In genomic region chr17:83732801-83733200, GRCm38 (mm10) we compare ENCODE assay signal across 8 mouse cellular contexts. TPM values are rescaled to one million over a fixed set of nuclear protein-coding genes. Genes with fewer than 3 reads are reported as not detected.
DNase-seq lines count a peak whose midpoint lies in the region; ATAC-seq and TF ChIP-seq lines count a peak whose summit lies in the region.

No protein-coding gene starts in this region.

- no peak for ATAC-seq in limb, embryonic 11.5 days (ENCODE audit: insufficient number of reproducible peaks, low FRiP score, low TSS enrichment, low read depth)

- no peaks in the 10 kb centered on the region for H3K4me1 ChIP-seq in limb, embryonic 11.5 days (ENCODE audit: control insufficient read depth, insufficient read depth, low read length)

- H3K27me3 ChIP-seq in limb, embryonic 11.5 days (ENCODE audit: control insufficient read depth, insufficient read depth, low read length), result no peaks in the 10 kb centered on the region

- H3K9ac ChIP-seq in limb, embryonic 11.5 days (ENCODE audit: low read length), result no peak overlapping the region

- no peak overlapping the region for H3K27ac ChIP-seq in left cerebral cortex, adult 2 months
- H3K27ac ChIP-seq in limb, embryonic 11.5 days (replicated peaks; ENCODE audit: low read depth, low read length), result no peak overlapping the region

- H3K36me3 ChIP-seq in limb, embryonic 11.5 days (ENCODE audit: control insufficient read depth, insufficient read depth, low read length), result no peaks in the 10 kb centered on the region

- no peak overlapping the region for H3K4me2 ChIP-seq in limb, embryonic 11.5 days (ENCODE audit: low read depth, severe bottlenecking)

- DNase-seq in left cerebral cortex, adult 2 months (ENCODE audit: extremely low spot score in 1 of 2, low spot score in 2 of 2), result peak in 1 of 2 experiments; percentile 34
- DNase-seq in left cerebral cortex, postnatal 36 days (ENCODE audit: low spot score in 2 of 2), result no peak
- peak; percentile 62 for DNase-seq in MEL-GATA-1-ER (ENCODE audit: extremely low read depth, low read depth)
- DNase-seq in cerebellum, adult 18-20 months, result peak; percentile 53 to 65
- DNase-seq in gastrocnemius, postnatal 36 days, result peak; percentile 27 to 45
- DNase-seq in limb, embryonic 11.5 days (ENCODE audit: low spot score), result peak; percentile 77
- DNase-seq in naive thymus-derived CD4-positive, alpha-beta T cell, adult 2 months (ENCODE audit: low read depth), result peak; percentile 90
- DNase-seq in urinary bladder, postnatal 25 days (ENCODE audit: low spot score), result peak; percentile 43

- 43% methylated on average over 5 of the region's 5 CpGs for WGBS in limb, embryonic 11.5 days

- H3K9me3 ChIP-seq in limb, embryonic 11.5 days (ENCODE audit: control insufficient read depth, low read length), result no peaks in the 10 kb centered on the region

- intact Hi-C loops in left cerebral cortex, adult 2 months (cut with DNase I), result loop anchor here (1.0 to 5.0 kb wide), 2 partner anchors 100 to 466 kb away; no protein-coding TSS in a partner anchor
- intact Hi-C loops in left cerebral cortex, postnatal 36 days (cut with DNase I), result no loop called here
- intact Hi-C loops in gastrocnemius, postnatal 36 days (cut with DNase I), result loop anchor here (5.0 kb wide), 1 partner anchor 100 kb away; the partner anchor contains the start of gene Kcng3

- peak; percentile 65 for TF ChIP-seq CTCF in left cerebral cortex, adult 2 months (IDR thresholded peaks at IDR 0.05)

- no peak overlapping the region for H3K4me3 ChIP-seq in left cerebral cortex, adult 2 months
- H3K4me3 ChIP-seq in limb, embryonic 11.5 days (ENCODE audit: low read depth, low read length), result no peak overlapping the region

RNA-seq across cellular contexts. Expression of gene Mta3, which starts 26.8 kb away (rescaled TPM):
- 10 to 100 TPM; 90.6 to 93.6 TPM for total RNA-seq in left cerebral cortex, adult 2 months (2021)
- total RNA-seq in left cerebral cortex, postnatal 36 days (2021), result 10 to 100 TPM; 84.4 to 87.5 TPM
- total RNA-seq in gastrocnemius, postnatal 36 days (2021), result 1 to 10 TPM; 7.6 to 9.7 TPM
- polyA plus RNA-seq in limb, embryonic 11.5 days (2014; fragmentation: Nextera tagmentation; extraction: Ambion mirVana), result 42.4 and 44.6 TPM in 2 replicates

Comparison
In these comparisons a context has a peak if more than half of its experiments do, and no peak if none do; other contexts are left out.
1. DNase-seq: peak in MEL-GATA-1-ER (single experiment), cerebellum, adult 18-20 months (2 of 2), gastrocnemius, postnatal 36 days (2 of 2), limb, embryonic 11.5 days (single experiment), naive thymus-derived CD4-positive, alpha-beta T cell, adult 2 months (single experiment) and urinary bladder, postnatal 25 days (single experiment); none in left cerebral cortex, postnatal 36 days (0 of 2).
2. RNA of gene Mta3, which starts 26.8 kb away (total RNA-seq): 90.6 to 93.6 TPM in left cerebral cortex, adult 2 months and 84.4 to 87.5 TPM in left cerebral cortex, postnatal 36 days; 7.6 to 9.7 TPM in gastrocnemius, postnatal 36 days; every median in the first group is over 4 times any median in the second.